Mouse (Mus musculus) left cerebral cortex, adult 8-10 months (tissue): ENCODE data around the gene Csk. TPM values are rescaled to one million over a fixed set of nuclear protein-coding genes. Genes with fewer than 3 reads are reported as not detected.

ENCODE experiments used
- DNase-seq, 2 experiments: peaks; one replicate each; pipeline ENCODE4 v3.0.0; 2022; ENCODE audit warnings: low spot score in 2 of 2
- total RNA-seq, 4 experiments: library from RNA; stranded (reverse); gene quantifications; 2 replicates each; pipeline ENCODE4 v1.2.4; 2022

Gene Csk
- total RNA-seq, 4 experiments from 2014 or later = 36.0 to 44.4 (median 41.6) TPM

DNA sequence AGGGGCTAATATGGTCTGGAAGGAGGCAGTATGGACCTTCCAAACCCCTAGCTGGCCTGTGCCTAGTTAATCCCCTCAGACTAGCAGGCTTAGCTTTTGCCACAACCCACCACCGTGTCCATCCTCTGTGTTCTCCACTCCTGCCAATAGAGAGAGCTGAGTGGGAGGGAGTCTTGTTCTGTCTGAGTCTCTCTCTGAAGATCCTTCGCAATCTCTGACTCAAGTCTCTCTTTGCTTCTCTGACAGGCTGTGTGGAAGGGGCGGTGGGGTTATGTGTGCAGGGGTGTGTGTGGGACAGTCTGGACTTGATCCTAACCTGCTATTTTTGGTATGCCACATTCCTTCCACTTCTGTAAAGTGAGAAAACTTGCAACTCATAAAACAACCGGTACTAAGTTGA lies 48.6 kb downstream of the Csk start:
- DNase-seq = no peak

DNA sequence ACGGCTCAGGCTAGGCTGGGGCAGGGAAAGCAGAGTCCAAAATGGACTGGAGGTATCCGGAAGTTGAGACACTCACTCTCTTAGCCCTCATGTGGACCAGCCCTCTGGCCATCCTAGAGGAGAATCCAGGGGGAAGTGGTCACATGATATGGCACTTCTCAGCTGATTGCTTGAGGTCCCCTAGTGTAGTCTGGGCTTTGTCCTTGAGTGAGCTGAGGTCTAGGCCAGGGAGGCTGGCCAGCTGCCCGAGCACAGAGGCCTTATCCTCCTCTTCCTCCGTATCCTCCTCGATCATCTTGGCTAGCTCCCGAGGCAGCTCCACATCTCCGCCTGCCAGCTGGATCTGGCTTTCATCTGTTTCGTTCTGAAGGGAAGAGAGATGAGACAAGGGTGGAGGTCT lies 51.3 kb downstream of the Csk start:
- no peak for DNase-seq

DNA sequence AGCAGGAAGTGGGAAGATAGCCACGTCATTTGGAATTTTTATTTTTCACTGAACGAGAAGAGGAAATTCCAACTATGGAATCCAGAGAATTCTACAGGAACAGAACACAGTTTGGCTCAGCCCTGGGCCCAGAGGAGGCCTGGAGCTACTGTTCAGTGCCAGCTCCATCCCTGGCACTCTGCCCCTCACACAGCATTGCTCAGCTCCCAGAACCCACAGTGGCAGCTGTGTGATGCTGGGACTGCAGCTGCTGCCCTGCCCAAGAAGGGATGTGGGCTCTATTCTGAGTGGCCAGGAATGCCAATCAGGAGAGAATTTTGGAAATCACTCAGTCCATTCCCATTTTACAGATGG lies 52.1 kb downstream of the Csk start:
- DNase-seq = peak in 1 of 2 experiments; percentile 75

DNA sequence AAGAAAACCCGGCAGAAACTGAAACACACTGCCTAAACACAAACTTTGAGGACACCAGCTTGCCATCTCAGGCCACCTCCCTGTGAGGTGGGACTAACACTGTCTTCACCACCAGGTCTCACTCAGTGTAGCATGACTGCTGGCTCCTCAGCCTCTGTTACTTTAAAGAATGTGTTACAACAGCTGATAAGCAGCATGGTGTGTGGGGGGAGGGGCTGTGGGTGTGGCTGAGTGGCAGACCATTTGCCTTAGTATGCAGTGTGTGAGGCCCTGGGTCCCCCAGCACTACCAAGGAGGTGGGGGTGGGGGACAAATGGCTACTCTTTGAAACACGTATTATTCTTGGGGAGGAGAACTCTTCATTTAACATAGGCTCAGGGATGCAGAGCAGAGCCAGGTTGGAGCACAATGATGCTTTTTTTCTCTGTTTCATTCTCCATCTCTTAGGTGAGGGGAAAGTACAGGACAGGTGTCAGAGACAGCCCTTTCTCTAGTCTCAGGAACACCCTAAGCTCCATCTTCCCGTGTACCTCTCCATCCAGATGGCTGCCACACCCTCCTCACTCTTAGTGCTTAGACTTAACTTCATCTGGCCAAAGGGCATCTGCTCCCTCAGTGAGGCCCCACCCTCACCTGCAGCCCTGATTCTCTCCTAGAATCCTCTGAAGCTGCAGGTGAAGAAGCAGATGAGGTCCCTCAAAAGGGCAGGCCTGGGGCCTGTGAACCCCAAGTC lies 52.6 kb downstream of the Csk start:
- DNase-seq = no peak

DNA sequence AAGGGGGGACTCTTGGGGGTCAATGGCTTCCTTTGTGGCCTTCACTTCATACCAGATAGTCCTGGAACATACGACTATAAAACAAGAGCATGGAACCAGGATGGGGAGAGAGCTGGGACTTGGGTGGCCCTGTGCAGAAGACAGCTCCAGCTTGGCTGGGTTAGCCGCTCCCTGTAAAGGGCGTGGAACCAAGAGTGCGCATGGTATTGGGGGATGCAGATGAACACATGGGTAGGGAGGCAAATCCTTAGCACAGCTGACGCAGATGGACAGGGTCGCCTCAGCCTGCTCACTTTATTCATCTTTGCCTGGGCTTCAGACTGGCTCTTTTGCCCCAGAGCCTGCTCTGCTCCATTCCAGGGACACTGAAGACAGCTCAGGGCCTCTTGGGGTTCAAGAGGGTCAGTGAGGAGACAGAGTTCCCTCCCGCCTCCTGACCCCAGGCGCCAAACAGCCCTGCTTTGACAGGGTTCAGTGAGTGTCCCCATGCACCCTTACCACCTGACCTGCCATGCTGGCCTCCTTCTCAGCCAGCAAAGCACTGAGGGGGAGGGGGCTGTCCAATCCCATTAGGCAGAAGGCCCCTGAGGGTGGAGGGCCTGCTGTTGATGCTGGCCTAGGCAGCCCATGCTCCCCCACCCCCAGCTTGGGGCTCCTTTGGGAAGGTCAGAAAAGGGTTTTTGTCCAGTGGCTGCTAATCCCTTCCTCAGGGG lies 54.4 kb downstream of the Csk start:
- DNase-seq = no peak

DNA sequence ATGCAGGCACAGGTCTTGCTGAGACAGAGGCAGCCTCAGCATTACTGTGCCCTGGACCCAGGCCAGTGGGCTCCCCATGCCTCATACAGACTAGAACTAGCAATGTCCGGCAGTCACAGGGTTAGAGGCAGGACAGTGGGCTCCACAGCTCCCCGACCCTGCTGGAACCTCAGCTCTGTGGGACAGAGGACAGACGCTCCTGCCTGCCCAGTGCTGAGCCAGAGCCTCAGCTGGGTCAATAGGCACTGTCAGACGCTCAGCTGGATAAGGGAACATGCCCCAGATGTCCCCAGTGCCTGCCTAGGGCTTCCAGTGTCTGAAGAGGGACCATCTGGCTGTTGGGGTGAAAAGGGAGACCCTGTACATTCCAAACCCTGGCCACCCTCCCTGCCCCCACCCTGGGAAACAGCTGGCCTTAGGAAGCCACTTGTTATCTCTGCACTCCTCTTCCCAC lies 55.5 kb downstream of the Csk start:
- no peak for DNase-seq

DNA sequence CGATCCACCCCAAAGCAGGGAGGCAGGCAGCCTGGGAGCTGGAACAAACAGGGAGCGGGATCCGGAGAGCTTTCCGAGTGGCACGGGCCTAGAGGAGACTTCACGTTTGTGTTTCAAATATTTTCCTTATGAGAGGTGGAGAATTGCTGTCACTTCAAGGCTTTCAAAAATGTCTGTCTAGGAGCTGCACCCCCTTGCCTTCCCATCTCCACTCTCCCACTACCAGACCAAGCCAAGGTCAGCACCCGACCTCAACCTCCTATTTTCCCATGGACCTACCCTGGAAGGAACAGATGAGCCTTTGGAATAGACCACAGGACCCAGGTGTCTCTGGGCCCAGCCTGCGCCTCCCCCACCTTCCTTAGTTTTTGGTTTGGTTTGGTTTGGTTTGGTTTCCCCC lies 56.2 kb downstream of the Csk start:
- DNase-seq = no peak

DNA sequence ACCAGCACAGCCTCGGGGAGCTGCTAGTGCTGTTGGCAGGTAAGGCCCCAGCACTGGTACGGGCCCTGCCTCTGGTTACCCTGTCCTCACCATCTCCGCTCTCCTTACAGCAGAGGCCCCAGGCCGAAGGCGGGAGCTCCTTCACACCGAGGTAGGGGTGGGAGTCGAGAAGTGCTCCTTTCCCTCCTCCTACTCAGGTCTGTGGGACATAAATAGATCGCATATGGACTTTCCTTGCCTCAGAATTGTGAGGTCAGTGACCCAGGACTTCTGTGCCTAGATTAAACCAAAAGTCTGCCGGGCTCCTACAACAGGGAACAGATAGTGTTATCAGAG lies 59.3 kb downstream of the Csk start:
- DNase-seq = no peak

DNA sequence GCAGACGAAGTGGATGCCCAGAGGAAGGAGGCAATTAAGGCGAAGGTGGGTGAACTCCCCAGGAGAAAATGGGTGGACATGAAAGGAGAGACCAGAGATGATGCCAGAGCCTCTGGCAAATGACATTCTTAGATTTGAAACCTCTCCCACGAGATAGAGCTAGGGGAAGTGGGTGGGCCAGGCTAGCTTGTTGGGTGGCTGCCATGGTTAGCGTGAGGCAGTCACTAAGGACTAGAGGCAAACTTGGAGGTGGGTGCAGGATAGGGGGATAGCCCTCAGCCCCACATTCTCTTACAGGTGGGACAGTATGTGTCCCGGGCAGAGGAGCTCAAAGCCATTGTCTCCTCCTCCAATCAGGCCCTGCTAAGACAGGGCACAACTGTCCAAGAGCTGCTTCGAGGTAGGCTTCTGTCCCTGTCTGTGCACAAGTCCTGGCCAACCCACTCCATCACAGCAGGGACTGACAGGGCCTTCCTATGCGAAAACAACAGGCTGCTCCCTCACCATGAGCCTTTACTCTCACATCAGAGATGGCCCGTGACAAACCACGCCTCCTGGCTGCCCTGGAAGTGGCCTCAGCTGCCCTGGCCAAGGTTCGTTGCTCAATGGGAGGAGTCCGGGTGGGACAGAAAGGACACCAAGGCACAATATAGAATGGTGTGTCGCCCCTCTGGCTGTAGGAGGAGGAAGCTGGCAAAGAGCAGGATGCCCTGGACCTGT lies 59.8 kb downstream of the Csk start:
- no peak for DNase-seq

DNA sequence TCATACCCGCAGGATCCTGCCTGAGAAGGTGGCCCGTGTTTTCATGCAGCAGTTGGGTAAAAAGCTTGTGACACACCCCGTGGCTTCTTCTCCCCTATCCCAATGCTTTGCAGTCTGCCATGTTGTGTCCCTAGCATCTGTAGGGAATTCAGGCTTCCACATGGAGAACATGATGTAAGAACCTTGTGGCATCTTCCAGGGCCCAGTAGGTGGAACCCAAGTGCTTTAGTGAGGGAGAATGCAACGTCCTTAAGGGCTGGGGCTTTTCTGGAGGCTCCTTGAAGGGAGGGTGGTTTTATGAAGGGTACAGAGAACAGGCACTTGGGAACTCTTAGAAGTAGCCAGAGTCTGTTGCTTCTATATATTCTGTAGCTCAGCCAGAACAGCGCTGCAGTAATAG lies 62.7 kb downstream of the Csk start:
- DNase-seq = no peak

DNA sequence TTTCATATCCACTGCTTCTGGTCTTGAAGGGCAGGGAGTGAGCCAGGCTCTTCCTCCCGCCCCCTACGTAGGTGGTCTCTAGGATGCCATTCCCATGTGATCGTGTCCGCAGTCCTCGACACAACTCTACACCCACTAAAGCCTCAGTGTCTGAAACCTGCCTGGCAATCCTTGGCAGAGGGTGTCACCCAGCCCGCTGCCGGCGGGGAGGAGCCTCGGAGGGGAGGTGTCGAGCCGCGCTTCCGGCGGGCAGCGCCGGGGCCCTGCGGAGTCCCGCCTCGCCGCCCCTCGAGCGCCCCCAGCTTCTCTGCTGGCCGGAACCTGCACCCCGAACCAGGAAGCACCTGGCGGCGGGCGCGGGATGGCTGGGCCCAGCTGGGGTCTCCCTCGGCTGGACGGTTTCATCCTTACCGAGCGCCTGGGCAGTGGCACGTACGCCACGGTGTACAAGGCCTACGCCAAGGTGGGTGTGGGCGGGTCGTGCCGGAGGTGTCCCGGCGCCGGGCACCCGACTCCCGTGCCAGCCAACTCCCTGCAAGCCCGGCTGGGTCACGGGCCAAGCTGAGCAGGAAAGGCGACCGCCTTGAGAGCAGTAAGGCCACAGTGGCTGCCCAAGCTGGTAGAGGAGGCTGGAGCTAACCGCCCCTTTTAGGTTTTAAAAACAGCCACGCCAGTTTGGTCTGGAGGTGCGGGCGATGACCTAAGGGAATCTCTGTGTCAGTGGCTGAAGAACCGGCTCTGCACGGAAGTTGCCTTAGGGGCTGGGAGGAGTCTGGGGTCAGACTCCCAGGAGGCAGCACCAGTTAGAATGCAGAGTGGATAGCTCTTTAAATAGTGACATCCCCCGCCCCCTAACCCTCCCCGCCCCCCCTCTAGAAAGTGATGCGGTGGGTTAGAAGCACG lies 64.0 kb downstream of the Csk start, which contains the start of gene Ulk3:
Gene Ulk3 (plus strand): TSS at position 229 of the 903 bp plus-strand sequence.
- peak; percentile 63 to 73 for DNase-seq

DNA sequence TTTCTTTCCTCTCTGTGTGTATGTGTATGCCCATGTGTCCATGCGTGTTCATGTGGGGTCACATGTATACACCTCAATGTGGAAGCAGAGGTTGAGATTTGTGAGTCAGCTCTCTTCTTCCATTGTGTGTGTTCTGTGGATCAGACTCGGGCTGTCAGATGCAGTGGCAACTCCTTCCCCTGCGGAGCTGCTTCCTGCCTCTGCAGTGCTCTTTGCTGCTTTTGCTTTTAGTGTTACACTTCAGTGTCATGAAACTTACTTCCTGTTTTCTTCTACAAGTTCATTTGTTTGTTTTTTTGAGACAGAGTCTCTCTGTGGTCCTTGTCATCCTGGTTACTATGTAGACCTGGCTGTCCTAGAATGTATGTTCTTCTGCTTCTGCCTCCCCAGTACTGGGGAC lies 68.4 kb downstream of the Csk start:
- DNase-seq = no peak

DNA sequence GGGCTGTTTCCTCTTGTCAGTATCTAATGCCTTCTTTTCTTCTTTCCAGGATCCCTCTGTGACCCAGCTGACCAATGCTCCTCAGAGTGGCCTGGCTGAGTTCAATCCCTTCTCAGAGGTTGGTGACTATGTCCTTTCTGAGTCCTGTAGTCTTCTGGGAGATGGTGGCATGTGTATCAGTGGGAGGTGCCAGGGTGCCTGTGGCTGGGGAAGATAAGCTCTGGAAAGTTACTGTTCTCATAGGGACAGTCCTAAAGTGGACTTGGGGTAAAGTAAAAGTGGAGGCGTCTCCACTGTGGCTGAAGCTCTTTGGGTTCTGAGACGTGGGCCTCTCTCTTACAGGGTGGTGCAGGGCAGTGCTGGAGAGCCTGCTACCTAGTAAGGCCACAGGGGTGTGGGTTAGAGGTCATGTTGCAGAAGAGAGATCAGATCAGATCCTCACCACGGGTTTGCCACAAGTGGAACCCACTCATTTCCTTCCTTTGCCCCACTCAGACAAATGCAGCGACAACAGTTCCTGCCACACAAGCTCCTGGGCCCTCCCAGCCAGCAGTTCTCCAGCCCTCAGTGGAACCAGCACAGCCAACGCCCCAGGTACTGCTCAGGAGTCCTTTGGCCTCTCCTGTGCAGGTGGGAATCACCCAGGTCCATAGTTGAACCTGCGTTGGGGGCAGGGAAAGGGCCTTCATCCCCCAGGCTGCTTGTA lies 76.1 kb downstream of the Csk start:
- DNase-seq = no peak

Other genes with a start within 250 kb of the Csk start
- 10 to 100 TPM; 17.4 to 20.5 (median 17.9) TPM for gene Ppcdc, start 213.5 kb downstream of the Csk start, total RNA-seq
- gene Scamp5, start 185.6 kb downstream of the Csk start, total RNA-seq = 100 to 1,000 TPM; 371 to 387 (median 384) TPM
- gene Rpp25, start 149.6 kb downstream of the Csk start, total RNA-seq = 10 to 100 TPM; 16.0 to 19.5 (median 17.7) TPM
- gene Cox5a, start 132.4 kb downstream of the Csk start, total RNA-seq = 100 to 1,000 TPM; 378 to 411 (median 394) TPM
- gene Fam219b, start 116.1 kb downstream of the Csk start, total RNA-seq = 10 to 100 TPM; 18.0 to 21.8 (median 20.4) TPM
- gene Mpi, start 100.9 kb downstream of the Csk start, total RNA-seq = 10 to 100 TPM; 64.0 to 74.0 (median 66.0) TPM
- gene Scamp2, start 92.7 kb downstream of the Csk start, total RNA-seq = 10 to 100 TPM; 22.7 to 29.9 (median 27.9) TPM
- gene Ulk3, start 64.2 kb downstream of the Csk start, total RNA-seq = 10 to 100 TPM; 31.8 to 38.2 (median 34.4) TPM
- gene Cplx3, start 47.4 kb downstream of the Csk start, total RNA-seq = 10 to 100 TPM; 15.3 to 21.3 (median 19.1) TPM
- not detected for gene Lman1l, start 32.9 kb downstream of the Csk start, total RNA-seq
- gene Cyp1a2, start 30.1 kb upstream of the Csk start, total RNA-seq = not detected
- gene Cyp1a1, start 34.3 kb upstream of the Csk start, total RNA-seq = under 1 TPM; 0.14 to 0.25 (median 0.19) TPM
- gene Edc3, start 54.9 kb upstream of the Csk start, total RNA-seq = 10 to 100 TPM; 13.4 to 16.5 (median 14.6) TPM
- 10 to 100 TPM; 75.6 to 87.1 (median 78.7) TPM for gene Clk3, start 112.2 kb upstream of the Csk start, total RNA-seq
- 10 to 100 TPM; 10.9 to 15.0 (median 13.4) TPM for gene Arid3b, start 183.2 kb upstream of the Csk start, total RNA-seq